Mouse (Mus musculus): ENCODE results near the gene Igsf10.

DNA sequence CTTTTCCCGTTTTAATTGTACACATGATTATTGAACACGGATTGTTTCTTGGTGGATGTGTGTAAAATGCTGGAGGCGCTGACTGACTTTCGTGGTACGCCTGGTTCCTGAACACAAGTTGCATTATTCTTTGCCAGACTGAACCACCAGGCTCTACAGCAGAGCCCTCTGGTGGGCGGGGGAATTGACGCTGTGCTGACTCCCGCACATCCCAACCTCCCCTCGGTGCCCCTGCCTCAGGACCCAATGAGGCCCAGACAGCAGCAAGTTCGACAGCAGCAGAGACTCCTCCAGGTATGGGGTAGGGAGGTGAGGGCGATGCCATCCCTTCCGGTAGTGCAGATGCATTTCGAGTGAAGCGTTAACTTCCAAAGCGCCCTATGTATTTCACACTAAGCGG lies 46.5 kb downstream of the Igsf10 start:
- TF ChIP-seq CTCF (IDR thresholded peaks at IDR 0.05; ENCODE audit: borderline replicate concordance, extremely low read depth, insufficient read depth, insufficient read length) (no peak), POLR2A (IDR thresholded peaks at IDR 0.05; ENCODE audit: borderline replicate concordance, extremely low read depth, insufficient read depth, insufficient read length, poor library complexity, severe bottlenecking) (no peak)
